Mouse (Mus musculus): ENCODE measurements around the gene Mrps6.
"Not testable (repeated sequence)": the region's sequence is repeated elsewhere in the genome, so short reads cannot be mapped to it uniquely, and the experiment has no call there.

Mrps6 gene

DNA sequence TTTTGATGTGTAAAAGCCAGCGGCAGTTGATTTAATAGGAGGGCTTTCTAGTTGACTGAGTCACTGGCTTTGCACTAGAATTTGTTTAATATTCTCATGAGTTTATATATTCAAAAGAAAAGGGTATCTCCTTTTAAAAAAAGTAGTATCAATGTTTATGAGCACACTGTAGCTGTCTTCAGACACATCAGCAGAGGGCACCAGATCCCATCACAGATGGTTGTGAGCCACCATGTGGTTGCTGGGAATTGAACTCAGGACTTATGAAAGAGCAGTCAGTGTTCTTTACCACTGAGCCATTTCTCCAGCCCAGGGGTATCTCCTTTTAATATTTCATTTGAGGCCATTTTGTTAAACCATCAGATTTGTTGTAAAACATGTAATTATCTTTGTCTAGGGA is 4.8 kb downstream of the Mrps6 start:
- no peak for DNase-seq (ENCODE audit: low spot score)

- no peak for DNase-seq (ENCODE audit: low spot score)
Measured at GRCm38 (mm10) chr16:92064801-92065200, 6.7 kb downstream of the Mrps6 start.

GRCm38 (mm10) chr16:92070338-92070737 is 12.3 kb downstream of the Mrps6 start:
- no peak for DNase-seq (ENCODE audit: low spot score)

GRCm38 (mm10) chr16:92076797-92077196 is 18.7 kb downstream of the Mrps6 start:
- no peak for DNase-seq (ENCODE audit: low spot score)

DNA sequence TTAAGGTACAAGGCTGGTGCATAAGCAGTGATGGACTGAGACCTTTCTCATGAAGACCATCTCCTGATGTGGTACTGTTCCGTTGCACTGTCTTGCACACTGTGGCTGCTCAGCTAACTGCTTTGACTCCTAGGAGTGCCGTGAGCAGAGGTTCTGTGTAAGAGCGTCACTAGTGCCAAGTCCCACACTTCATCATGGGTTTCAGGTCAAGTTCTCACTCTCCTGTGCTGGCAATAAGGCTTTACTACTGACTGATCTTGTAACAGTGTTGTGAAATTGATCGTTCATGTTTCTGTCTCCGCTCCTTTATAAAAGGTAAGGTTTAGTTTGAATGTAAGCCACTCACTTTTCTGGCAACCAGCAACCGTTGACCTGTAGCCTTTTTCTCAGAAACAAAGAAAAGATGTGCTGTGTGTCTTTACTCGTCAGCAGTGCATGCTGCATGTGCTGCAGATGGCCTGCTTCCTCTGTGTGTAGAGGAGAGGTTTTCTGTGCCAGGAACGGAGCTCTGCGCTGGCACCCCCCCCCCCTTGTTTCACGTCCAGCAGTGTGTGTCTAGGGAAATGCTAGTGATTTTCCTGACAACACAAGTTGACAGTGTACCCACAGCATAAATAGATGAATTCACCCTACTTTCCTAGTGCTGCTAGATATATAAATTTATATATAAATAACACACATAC is 25.8 kb downstream of the Mrps6 start:
- DNase-seq (ENCODE audit: low spot score): no peak

DNA sequence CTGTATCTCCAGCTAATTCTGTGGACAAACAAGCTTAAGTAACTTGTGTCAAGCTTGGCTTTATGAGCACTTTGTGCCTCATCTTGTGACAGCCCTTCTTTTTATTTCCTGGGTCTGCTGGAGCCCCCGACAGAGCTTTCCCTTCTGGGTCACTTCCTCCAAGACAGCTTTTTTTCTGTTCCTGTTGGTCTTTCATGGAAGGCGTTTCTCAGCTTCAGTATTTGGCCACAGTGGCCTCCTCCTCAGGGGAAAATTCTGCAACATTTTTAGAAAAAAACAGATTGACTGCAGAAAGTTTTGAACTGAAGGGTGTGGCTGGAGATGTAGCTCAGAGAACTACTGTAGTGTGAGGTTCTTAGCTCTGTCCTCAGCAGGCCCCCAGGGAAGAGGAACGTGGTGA is 31.2 kb downstream of the Mrps6 start:
- DNase-seq (ENCODE audit: low spot score): no peak

GRCm38 (mm10) chr16:92091876-92092275 is 33.8 kb downstream of the Mrps6 start:
- no peak for DNase-seq (ENCODE audit: low spot score)

DNA sequence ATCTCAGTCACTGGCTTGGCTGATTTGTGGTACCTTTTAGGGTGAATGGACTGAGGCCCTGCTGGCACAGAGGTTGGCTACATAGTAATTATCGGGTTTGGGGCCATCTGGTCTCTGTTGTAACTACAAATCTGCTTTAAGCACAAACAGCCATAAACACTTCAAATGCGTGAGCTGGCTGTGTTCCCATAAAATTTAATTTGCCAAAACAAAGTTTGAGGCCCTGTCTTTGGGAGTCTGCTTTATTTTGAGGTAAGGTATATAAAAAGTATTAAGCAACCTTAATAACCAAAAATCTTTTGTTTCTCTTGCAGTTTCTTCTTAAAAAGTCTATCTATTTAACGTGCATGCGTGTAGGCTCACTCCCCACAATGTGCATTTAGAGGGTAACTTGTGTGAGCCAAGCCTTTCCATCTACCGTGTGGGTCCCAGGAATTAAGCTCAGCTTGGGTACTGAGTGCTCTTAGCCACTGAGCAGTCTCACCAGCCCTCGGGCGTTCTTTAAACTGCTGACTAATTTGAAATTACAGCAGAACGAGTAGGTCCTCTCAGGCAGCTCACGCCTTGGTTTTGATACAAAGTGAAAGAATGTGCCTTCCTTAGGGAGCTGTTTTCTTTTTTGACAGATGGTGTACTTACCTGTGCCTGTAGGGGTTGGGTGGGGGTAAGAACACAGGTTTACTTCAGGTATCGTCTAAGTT is 40.4 kb downstream of the Mrps6 start:
- no peak for DNase-seq (ENCODE audit: low spot score)

DNA sequence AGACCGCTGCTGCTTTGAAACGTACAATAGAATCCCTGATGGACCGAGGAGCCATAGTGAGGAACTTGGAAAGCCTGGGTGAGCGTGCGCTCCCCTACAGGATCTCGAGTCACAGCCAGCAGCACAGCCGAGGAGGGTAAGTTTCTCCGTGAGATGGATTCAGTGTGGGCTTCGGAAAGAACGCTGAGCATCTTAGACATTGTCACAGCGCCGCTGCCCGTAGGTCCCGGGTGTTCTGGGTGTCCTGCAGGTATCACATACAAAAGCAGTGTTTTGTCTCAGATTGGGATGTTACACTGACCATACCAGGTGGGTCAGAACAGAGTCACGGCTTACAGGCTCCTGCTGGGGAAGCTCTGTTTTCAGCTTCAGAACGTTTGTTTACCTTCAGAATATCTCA is 41.5 kb downstream of the Mrps6 start:
- DNase-seq (ENCODE audit: low spot score): no peak

GRCm38 (mm10) chr16:92100111-92100510 is 42.0 kb downstream of the Mrps6 start:
- DNase-seq (ENCODE audit: low spot score): no peak

DNA sequence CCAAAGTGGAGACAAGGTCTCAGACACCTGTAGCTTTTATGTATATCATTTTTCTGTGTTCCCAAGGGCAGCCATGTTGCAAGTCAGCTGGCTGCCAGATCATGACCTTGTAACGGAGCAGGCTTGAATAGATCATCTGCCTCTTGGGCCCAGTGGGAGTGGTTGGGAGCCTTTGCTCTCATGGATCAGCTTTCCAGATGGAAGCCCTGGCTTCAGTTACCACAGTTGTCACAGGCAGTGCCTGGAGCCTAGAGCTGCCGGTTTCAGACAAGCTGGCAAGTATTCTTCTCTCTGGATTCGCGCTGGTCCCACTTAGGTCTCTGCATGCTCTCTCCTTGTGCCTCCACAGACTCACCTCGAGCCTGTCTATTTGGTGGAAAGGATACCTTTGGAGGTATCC is 44.0 kb downstream of the Mrps6 start:
- DNase-seq (ENCODE audit: low spot score): no peak

GRCm38 (mm10) chr16:92102931-92103330 is 44.9 kb downstream of the Mrps6 start:
- not testable (repeated sequence) for DNase-seq (ENCODE audit: low spot score)

- no peak for DNase-seq (ENCODE audit: low spot score)
Measured at GRCm38 (mm10) chr16:92103572-92104331, 45.7 kb downstream of the Mrps6 start.

GRCm38 (mm10) chr16:92104332-92104590 is 46.2 kb downstream of the Mrps6 start:
- no peak for DNase-seq (ENCODE audit: low spot score)

DNA sequence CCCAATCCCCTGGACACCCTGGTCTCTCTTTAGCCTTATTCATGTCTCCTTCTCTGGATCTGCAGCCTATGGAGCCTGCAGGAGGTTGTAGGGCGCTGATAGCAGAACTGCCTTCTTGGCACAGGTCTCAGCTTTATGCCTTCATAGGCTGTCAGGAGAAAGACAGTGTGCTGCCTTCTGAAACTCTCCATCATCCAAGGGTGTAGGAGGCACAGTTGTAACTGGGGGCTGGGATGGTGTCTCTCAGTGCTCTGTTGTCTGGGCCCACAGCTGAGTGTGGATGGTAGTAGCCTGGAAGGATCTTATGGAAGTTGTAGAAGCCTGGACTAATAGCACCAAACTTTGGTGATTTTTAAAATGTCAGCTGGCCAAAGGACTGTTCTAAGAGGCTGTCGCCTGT is 46.9 kb downstream of the Mrps6 start:
- DNase-seq (ENCODE audit: low spot score): no peak

DNA sequence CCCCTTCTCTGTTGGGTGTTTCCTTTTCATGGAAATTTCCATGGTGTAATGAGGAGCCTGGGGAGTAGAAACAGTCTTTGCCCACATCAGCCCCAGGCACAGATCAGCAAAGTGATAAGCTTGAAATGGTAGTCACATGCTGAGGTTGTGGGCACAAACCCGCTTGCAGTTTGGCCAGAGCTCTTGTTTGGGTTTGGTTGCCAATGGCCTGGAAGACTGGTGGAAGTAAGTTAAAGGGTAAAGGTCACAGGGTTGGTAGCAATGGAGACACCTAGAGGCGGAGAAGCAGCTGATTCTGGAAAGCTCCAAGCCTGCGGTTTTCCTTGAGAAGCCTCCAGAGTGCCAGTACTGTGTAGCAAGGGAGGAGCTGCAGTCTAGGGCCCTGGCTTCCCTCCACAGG is 47.6 kb downstream of the Mrps6 start:
- peak; percentile 21 for DNase-seq (ENCODE audit: low spot score)

GRCm38 (mm10) chr16:92107346-92107745 is 49.3 kb downstream of the Mrps6 start:
- no peak for DNase-seq (ENCODE audit: low spot score)

- no peak for DNase-seq (ENCODE audit: low spot score)
Measured at GRCm38 (mm10) chr16:92114706-92115241, 56.7 kb downstream of the Mrps6 start.

DNA sequence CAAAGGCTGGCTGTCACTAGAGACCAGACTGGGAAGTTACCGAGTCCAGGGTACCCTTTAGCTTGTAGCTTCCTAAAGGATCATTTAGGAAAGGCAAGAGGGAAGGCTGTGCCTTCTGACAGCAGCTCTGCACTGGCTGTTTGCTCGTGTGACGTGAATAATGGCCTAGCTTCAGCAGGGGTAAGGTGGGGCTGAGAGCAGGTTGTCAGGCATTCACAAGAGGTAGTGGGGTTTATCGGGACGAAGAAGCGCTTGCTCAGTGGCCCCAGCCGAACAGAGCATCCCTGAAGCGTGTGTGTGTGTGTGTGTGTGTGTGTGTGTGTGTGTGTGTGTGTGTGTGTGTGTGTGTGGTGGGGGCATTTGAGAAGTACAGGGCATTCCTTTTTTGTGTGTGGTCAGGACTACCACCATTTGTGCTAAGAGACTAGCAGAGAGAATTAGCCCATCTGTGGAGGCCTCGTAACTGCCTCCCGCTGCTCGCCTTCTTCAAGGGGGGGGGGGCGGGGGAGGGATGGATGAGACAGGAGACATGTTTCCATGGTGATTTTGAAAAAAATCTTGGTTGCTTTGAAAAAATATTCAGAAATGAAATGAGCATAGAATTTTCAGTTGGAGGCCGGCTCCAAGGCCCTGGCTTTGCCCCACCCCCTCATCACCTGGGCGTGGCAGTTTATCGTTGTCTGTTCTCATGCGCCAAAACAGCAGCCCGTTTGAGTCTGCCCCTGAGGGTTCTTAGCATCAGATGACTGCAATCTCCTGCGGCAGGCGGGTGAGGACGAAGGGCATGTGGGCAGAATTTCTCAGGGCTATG is 57.7 kb downstream of the Mrps6 start:
- peak; percentile 26 for DNase-seq (ENCODE audit: low spot score)

GRCm38 (mm10) chr16:92117337-92118209 is 59.5 kb downstream of the Mrps6 start:
- DNase-seq (ENCODE audit: low spot score): no peak

DNA sequence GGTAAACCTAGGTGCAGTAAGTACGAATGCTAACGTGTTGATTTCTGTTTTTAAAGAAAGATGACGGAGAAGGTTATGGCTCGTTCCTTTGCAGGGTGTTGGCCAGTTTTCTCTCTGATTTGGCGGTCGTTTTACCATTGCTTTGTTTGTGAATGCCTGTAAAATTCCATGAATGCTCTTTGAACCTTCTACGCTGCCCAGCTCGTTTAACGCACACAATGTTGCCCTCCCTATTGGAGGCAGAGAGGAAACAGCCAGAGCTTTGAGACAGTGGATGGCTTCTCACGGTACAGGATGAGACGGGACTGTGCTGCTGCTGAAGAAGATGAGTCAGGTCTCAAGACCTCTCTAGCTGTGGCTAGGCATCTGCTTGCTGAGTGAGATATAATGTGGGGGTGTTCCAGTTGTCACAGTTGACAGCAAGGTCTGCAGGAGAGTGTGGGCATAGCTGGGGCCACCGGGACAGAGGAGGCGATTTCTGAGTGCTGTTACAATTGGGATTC is 61.0 kb downstream of the Mrps6 start:
- DNase-seq (ENCODE audit: low spot score): peak; percentile 21
